ENCODE assay signal across 14 mouse cellular contexts in the genomic region with DNA sequence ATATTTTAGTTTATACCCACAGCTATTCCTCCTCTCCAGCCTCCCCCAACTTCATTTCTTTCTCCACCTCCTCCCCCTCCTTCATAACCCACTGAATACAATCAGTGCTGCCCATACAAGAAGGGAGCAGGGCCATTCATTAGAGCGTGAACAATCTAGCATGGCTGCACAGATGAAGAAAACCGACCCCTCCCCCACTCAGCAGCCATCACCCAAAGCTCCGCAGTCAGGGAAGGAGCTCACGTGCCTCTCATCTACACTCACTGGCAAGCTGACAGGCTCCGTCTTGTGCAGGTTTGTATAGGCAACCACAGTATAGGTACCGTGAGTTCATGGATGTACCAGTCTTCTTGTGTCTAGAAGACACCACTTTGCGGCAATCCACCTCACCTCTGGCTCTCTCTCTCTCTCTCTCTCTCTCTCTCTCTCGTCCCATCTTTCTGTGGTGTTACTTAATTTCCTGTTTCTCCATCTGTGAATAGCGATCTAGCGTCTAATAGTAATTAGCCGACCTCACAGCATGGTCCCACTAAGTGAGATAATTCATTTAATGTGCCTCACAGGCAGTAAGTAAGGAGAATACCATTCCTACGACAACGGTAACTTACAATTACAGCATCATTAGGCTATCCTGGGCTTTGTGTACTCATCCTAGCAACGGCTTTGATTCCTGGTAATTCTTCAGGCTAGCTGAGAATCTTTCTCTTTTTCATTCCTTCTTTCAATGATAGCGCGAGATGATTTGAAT. TPM values are rescaled to one million over a fixed set of nuclear protein-coding genes. Genes with fewer than 3 reads are reported as not detected.
DNase-seq lines count a peak whose midpoint lies in the region; ATAC-seq and TF ChIP-seq lines count a peak whose summit lies in the region.
"Had no signal": no experiment of that assay in that cellular context is flagged by ENCODE, and none has a peak within 500 bp of the region (broad histone marks: within the 10 kb centered on the region; RNA-seq: fewer than 3 reads in every experiment).

No protein-coding gene starts in this region.

- H3K9ac ChIP-seq in forebrain, postnatal 0 days, result no peak overlapping the region
- 0 out of 2 replicates have a peak overlapping the region, but pooled peaks have one; percentile 5 for H3K9ac ChIP-seq in midbrain, embryonic 11.5 days (ENCODE audit: low read length)
- H3K9ac ChIP-seq: embryonic facial prominence, embryonic 12.5 days had no signal

- peak overlapping the region; percentile 16; the same call in 1 of the 2 replicates for H3K4me2 ChIP-seq in forebrain, postnatal 0 days (ENCODE audit: low read depth)
- H3K4me2 ChIP-seq in midbrain, embryonic 11.5 days, result no peak overlapping the region
- H3K4me2 ChIP-seq: embryonic facial prominence, embryonic 12.5 days had no signal

- peak; percentile 87 for ATAC-seq in forebrain, postnatal 0 days
- peak; percentile 78 for ATAC-seq in midbrain, embryonic 11.5 days (ENCODE audit: low FRiP score)
- no peak for ATAC-seq in megakaryocyte progenitor cell, adult 5-6 weeks (replicated peaks; ENCODE audit: poor library complexity)

- no peaks in the 10 kb centered on the region for H3K36me3 ChIP-seq in forebrain, postnatal 0 days (ENCODE audit: insufficient read depth)
- H3K36me3 ChIP-seq in midbrain, embryonic 11.5 days (ENCODE audit: control insufficient read depth, insufficient read depth, low read length), result no peaks in the 10 kb centered on the region
- H3K36me3 ChIP-seq: embryonic facial prominence, embryonic 12.5 days had no signal

- no peak for TF ChIP-seq CTCF in brain, embryonic 14.5 days (IDR thresholded peaks at IDR 0.05; ENCODE audit: borderline replicate concordance, extremely low read depth, insufficient read depth, insufficient read length)
- TF ChIP-seq CTCF in forebrain, postnatal 0 days (IDR thresholded peaks at IDR 0.05; ENCODE audit: low read depth), result no peak

- no peaks in the 10 kb centered on the region for H3K27me3 ChIP-seq in forebrain, postnatal 0 days (ENCODE audit: insufficient read depth, low read length)
- no peaks in the 10 kb centered on the region for H3K27me3 ChIP-seq in midbrain, embryonic 11.5 days (ENCODE audit: control insufficient read depth, insufficient read depth, low read length)
- H3K27me3 ChIP-seq: embryonic facial prominence, embryonic 12.5 days had no signal

- WGBS in forebrain, postnatal 0 days, result 19% methylated on average over 16 of the region's 16 CpGs
- 67% methylated on average over 16 of the region's 16 CpGs for WGBS in midbrain, embryonic 11.5 days

- H3K4me1 ChIP-seq in forebrain, postnatal 0 days (ENCODE audit: insufficient read depth), result no peaks in the 10 kb centered on the region
- H3K4me1 ChIP-seq in midbrain, embryonic 11.5 days (ENCODE audit: control insufficient read depth, insufficient read depth, low read length), result peaks cover 6% of the 10 kb centered on the region

- H3K4me3 ChIP-seq in forebrain, postnatal 0 days (ENCODE audit: low read depth, low read length), result no peak overlapping the region
- H3K4me3 ChIP-seq in midbrain, embryonic 11.5 days (ENCODE audit: low read depth, low read length), result no peak overlapping the region
- H3K4me3 ChIP-seq: embryonic facial prominence, embryonic 12.5 days; left cerebral cortex, adult 2 months had no signal

- no peak for TF ChIP-seq POLR2A in brain, embryonic 14.5 days (IDR thresholded peaks at IDR 0.05; ENCODE audit: borderline replicate concordance, extremely low read depth, insufficient read depth, insufficient read length, poor library complexity, severe bottlenecking)

- H3K9me3 ChIP-seq in forebrain, postnatal 0 days (ENCODE audit: low read length), result no peaks in the 10 kb centered on the region
- no peaks in the 10 kb centered on the region for H3K9me3 ChIP-seq in midbrain, embryonic 11.5 days (ENCODE audit: control insufficient read depth, low read length)
- H3K9me3 ChIP-seq: embryonic facial prominence, embryonic 12.5 days had no signal

- peak; percentile 93 for DNase-seq in brain, embryonic 14.5 days (ENCODE audit: low read depth)
- DNase-seq in embryo, embryonic 10 days (ENCODE audit: low spot score), result peak; percentile 51
- peak; percentile 74 for DNase-seq in forebrain, postnatal 0 days
- DNase-seq in midbrain, embryonic 11.5 days (ENCODE audit: low spot score, missing footprints), result peak; percentile 89
- DNase-seq in thymus, adult 18-20 months, result no peak
- DNase-seq in heart, adult 8-10 months (ENCODE audit: low spot score), result no peak
- no peak for DNase-seq in cerebellum, adult 11-12 months
- DNase-seq: kidney, adult 11 months; thymus, postnatal 4 days had no signal

- no peak overlapping the region for H3K27ac ChIP-seq in forebrain, postnatal 0 days (ENCODE audit: low read depth, low read length)
- H3K27ac ChIP-seq in midbrain, embryonic 11.5 days (ENCODE audit: low read depth, low read length), result no peak overlapping the region
- H3K27ac ChIP-seq: embryonic facial prominence, embryonic 12.5 days; left cerebral cortex, adult 2 months had no signal

RNA-seq across cellular contexts. Expression of gene Capn8, which starts 53.6 kb away (rescaled TPM):
- polyA plus RNA-seq in brain, embryonic 14.5 days (2012; rRNA removed), result 0.11 and 0.13 TPM in 2 replicates
- total RNA-seq in forebrain, postnatal 0 days (2014; rRNA removed), result not detected in 2 replicates
- polyA plus RNA-seq in forebrain, postnatal 0 days (2015; fragmentation: Nextera tagmentation; extraction: Ambion mirVana), result 0.12 TPM in 1 of 2 replicates, not detected in the other
- 0.12 TPM in 1 of 2 replicates, not detected in the other for polyA plus RNA-seq in midbrain, embryonic 11.5 days (2014; fragmentation: Nextera tagmentation; extraction: Ambion mirVana)
- not detected for total RNA-seq in heart, adult 8-10 months (2022)
- not detected in 2 replicates for total RNA-seq in megakaryocyte progenitor cell, adult 5-6 weeks (2015)
- total RNA-seq in megakaryocyte progenitor cell, adult 5-6 weeks (2017), result not detected in 2 replicates
- total RNA-seq: left cerebral cortex, adult 2 months had no signal
- polyA plus RNA-seq: heart, embryonic 14.5 days; spleen, adult 2 months had no signal

Comparison
In these comparisons a context has a peak if more than half of its experiments do, and no peak if none do; other contexts are left out.
1. DNase-seq: peak in brain, embryonic 14.5 days (single experiment), embryo, embryonic 10 days (single experiment), forebrain, postnatal 0 days (single experiment) and midbrain, embryonic 11.5 days (single experiment); none in thymus, adult 18-20 months (0 of 2), heart, adult 8-10 months (single experiment) and cerebellum, adult 11-12 months (single experiment).